Mouse (Mus musculus) CD4-positive, CD25-positive, alpha-beta regulatory T cell (primary cell): ENCODE measurements around the gene Vmn2r10. TPM values are rescaled to one million over a fixed set of nuclear protein-coding genes. Genes with fewer than 3 reads are reported as not detected.

Experiments used
- polyA plus RNA-seq: library from polyadenylated mRNA; unstranded; fragments of 100-300 nt; shearing (Covaris generic); gene quantifications from one replicate; pipeline ENCODE4 v1.2.1, GENCODE M21; 2017

The Vmn2r10 gene
- polyA plus RNA-seq = not detected

DNA sequence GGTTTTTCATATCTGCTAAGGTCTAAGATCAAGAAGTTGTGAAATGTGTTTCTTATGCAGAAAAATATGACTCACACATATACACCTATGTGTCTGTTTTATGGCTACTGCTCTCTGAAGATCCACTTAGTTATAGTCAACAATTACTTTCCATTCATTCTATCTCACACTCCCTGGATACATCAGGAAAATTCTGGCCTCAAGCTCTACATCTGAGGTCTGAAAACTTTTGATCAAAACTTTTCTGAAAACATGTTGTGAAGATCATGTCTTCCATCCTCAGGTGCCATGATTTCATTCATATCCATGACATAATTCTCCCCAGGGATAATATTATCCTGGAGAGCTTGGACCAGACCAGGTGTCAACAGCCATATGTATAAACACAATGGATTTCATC lies at the start of gene Vmn2r10:
Gene Vmn2r10 (minus strand): TSS at position 101 of the 400 bp plus-strand sequence.

Other genes starting within 250 kb of the Vmn2r10 start
- gene Rnf212, start 231.5 kb downstream of the Vmn2r10 start, polyA plus RNA-seq = not detected
- gene Tmed11, start 211.2 kb downstream of the Vmn2r10 start, polyA plus RNA-seq = not detected
- gene Vmn2r8, start 197.7 kb downstream of the Vmn2r10 start, polyA plus RNA-seq = not detected
- not detected for gene Vmn2r9, start 153.9 kb downstream of the Vmn2r10 start, polyA plus RNA-seq
- gene Vmn2r11, start 53.0 kb upstream of the Vmn2r10 start, polyA plus RNA-seq = 0.24 TPM
- gene Vmn2r12, start 91.4 kb upstream of the Vmn2r10 start, polyA plus RNA-seq = not detected
- not detected for gene Vmn2r13, start 185.7 kb upstream of the Vmn2r10 start, polyA plus RNA-seq
- gene Vmn2r14, start 218.2 kb upstream of the Vmn2r10 start, polyA plus RNA-seq = not detected